Mouse (Mus musculus) cerebellum, postnatal 4 days (tissue): ENCODE data around the gene Pdlim1.
A peak's percentile ranks its signal among the peaks of the same experiment; 100 is the strongest.

Experiments used
- DNase-seq, 2 experiments: peaks; one replicate each; pipeline ENCODE4 v3.0.0; 2022; ENCODE audit warnings: low spot score in 2 of 2, mixed read lengths in 1 of 2

The Pdlim1 gene

DNA sequence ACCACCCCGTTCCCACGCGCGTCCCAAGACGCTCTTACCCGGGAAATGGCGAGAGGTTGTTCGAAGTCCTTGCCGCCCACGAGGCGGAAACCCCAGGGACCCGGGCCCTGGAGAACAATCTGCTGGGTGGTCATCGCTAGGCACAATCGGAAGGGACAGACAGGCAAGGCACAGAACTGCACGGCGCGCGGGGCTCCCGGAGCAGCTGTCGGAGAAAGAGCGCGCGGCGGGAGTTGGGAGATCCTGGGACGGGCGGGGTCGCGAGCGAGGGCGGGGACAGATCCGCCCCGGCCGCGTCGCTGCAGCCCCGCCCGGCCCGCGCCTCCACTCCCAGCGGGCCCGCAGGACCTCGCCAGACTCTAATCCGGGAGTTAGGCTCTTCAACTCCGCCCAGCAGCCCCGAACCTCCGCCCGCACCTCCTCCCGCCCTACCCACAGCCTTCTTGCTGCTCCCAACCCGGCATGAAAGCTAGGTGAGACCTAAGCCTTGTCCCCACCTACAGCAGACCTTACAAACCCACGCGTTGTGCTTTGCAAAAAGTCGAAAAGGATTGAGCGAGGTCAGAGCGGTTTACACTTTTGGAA lies at the start of gene Pdlim1:
Gene Pdlim1, minus strand, starts transcription at position 535 of the 585 bp plus-strand sequence.
- DNase-seq = peak in 1 of 2 experiments; percentile 39

DNA sequence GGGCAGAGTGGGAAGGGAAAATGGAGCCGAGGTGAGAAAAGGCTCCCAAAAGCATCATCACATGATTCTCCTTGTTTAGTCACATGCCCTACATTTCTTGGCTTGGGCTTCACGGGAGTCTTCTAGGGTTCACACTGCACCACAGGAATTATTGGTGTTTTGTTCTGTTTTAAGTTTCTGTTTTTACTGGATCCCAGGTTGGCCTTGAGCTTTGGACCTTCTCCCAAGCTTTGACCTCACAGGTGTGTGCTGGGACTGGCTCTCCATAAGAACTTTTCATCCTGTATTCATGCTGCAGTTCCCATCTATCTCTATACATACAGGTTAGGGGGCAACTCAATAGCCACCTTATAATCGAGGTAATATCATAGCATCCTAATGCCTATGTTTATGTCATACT lies 47.6 kb upstream of the Pdlim1 start:
- DNase-seq = no peak

DNA sequence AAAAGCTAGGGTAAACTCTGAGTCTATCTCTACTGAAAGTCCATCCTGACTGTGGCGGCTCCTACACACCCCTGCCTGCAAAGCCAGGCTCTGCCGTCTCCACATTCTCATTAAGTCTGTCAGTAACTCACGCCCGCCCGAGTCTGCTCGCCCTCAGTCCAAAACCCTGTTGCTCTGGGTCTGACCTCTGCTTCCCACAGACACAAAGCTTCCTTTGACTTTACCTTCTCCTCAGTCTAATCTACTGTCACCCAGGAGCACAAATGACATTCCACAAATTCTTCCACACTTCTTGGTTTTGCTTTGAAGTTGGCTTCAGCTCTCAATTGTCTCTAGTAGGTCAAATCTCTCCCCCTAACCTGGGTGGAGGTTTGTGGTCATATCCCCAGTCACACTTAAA lies 46.9 kb upstream of the Pdlim1 start:
- no peak for DNase-seq

DNA sequence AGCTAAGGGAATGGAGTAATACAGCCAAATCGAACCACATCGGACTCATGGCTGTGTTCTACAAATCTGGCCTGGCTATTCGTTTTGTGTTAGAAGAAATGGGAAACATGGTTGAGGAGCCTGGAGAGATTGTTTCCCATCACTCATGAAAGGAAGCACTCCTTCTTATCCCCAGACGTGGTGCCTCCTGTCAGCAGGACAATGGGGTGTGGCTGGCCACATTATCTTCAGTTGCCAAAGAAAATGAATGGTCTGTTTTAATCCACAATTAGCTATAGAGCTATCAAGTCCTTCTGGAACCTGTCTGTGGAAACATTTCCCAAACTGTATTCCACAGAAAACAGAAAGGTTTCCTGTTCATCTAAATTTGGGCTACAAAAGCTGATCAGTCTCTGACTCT lies 45.4 kb upstream of the Pdlim1 start:
- DNase-seq = no peak

DNA sequence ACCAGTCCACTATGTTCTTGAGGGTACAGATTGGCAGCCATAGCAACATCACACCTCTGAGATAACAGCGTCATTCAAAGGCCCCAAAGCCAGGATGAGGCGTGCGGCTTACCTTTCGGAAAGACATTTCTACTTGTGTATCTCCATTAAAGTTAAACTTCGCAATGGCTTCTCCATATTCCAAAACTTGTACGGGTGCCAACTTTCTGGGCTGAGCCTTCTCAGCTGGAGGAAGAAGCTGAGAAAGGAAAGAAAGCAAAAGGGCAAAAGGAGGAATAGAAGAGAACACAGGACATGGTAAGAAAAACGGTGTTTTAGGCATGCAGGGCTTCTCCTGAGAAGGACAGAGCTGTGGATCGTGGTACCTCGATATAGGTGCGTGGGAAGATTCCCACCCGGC lies 42.6 kb upstream of the Pdlim1 start:
- no peak for DNase-seq

DNA sequence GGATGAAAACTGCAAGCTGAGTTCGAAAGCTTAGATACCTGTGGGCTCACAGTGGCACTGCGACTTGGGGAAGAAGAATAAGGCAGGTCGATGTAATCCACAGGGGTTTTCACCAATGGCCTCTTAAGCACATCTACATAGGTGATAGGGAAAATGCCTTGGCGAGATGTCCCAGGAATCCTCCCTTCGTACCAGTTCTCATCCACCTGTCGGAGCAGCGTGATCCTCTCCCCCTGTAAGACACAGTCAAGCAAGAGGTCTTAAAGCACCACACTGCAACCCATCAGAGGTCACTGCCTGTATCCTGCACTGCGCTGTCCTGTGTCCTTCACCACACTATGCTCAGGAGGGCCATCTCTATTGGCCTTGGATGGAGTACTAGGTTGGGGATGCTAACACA lies 40.0 kb upstream of the Pdlim1 start:
- DNase-seq = no peak

DNA sequence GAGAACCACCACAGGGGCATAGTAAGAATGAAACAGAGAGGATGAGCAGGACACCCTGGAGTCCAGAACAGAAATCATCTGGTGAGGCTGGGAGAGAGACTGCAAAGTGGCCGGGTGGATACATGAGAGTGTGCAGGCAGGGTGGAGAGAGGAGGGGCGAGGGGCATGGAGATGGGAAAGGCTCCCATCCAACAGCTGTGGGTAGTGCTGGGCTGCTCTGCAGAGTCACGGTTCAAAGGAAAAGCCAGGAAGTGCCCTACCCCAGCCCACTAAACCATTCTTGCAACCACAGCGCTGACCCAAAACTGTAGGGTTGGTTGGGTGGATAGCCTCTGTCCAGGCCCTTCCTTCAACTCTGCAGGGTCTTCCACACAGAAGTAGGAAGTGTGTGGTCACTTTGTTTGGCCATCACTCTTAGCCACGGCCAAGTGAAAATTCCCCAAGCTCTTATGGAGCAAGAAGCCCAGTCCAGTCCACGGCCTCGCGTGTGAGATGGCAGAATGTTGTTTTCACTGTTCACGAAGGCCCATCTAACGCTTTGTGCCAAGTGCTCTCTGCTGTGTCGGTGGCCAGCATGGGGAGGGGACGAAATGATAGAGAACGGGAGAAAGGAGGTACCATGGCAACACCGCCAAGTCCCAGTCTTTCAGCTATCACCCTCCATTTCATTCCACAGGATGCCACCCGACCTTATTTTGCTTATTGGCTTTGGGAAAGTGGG lies 38.9 kb upstream of the Pdlim1 start:
- no peak for DNase-seq

DNA sequence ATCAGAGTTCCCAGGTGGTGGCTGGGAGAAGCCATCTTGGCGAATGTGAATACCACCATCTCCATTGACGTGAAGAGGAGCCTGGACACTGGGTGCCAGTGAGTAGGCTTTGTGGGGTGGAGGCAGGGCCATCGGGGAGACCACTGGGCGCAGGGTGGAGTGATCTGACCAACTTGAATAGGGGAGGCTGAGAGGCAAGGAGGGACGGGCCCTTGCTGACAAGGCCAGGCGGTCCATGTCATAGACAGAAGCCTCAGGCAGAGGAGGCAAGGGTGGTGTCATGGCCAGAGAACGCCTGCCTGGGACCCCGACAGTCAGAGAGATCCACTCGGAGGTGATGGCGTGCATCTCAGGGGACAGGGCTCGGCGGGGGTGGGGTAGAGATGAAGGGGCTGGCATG lies 38.3 kb upstream of the Pdlim1 start:
- DNase-seq = no peak

DNA sequence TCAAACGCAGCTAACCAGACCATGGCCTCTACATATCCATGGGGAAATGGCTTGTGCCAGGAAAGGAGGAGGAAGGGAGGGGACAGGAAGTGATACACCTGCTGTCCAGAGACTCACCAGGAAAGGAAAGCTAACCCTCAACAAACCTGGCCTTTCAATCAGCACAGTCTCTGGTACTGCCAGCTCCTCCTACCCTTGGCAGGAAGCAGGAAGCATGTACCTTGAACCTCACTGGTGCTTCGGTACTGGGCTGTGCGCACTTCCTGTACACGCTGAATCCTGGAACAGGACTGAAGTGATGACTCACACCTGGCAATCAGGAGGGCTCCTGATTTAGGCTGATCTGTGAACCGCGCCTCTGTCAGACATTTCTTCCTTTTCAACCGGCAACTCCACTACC lies 35.9 kb upstream of the Pdlim1 start:
- DNase-seq = no peak

DNA sequence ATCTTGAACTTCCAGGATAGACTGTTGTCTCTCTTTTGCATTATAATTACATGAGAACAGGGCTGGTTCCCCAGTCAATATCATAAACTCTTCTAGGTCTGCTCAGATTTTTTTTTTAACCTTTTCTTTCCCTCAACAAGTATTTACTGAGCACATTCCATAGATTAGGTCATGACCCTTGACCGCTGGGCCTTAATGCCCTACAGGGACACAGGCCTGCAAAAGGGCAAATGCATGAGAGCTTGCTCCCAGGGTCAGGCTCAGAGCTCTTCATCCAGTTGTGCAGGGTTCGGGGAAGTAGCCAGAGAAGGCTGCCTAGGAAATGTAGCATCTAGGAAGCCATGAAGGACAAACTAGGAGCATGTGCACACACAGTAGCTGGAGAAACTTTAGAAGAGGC lies 35.0 kb upstream of the Pdlim1 start:
- DNase-seq = no peak

DNA sequence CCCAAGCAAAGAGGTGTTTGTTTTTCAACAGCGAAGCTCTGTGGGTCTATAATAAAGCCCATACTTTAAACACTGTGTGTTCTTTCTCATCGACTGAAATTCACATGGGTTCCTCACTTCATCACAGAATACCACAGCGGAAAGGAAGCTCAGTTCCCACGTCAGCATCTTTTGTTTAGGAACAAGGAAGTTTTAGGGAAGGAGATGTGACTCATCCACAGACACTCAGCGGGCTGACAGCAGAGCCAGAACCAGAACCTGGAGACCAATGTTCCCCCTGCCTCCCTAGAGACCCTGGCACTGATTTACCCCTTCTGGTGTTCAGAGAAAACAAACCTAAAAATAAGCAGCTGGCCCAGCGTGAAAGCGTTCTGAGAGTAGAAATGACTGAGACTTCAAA lies 33.8 kb upstream of the Pdlim1 start:
- DNase-seq = no peak

DNA sequence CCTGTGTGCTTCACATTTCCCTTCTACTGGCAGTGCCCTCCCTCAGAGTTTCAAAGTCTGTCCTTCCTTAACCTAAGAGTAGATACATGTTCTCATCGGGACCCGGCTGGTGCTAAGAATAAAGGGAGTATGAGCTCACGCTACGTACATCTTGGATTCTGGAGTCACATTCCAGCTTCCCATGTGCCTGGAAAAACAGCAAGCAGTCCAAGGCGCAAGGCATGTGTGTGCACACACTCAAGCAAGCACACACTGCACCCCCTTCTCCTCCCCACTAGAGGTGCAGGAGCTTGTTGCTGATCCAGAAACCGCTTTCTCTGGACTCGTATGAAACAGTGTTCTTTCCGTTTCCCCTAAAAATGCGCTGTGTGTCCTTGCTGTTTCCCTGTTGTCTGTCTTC lies 31.3 kb upstream of the Pdlim1 start:
- no peak for DNase-seq

DNA sequence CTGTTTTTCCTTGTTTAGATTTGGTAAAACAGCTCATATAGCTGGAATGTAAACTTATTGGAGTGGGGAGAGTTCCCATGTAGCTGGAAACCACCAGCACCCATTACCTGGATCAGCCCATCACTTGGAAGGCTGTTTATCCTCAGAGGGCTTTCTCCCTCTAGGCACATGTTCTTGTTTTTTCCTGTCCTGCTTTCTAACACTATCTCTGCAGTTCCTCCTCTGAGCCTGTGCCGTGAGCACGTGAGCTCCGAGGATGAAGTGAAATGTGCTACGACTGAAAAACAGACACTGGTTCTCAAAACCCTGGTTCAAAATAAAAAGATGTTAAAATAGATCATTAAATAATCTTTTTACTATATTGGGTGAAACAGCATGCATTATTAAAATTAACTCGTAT lies 30.8 kb upstream of the Pdlim1 start:
- DNase-seq = no peak

DNA sequence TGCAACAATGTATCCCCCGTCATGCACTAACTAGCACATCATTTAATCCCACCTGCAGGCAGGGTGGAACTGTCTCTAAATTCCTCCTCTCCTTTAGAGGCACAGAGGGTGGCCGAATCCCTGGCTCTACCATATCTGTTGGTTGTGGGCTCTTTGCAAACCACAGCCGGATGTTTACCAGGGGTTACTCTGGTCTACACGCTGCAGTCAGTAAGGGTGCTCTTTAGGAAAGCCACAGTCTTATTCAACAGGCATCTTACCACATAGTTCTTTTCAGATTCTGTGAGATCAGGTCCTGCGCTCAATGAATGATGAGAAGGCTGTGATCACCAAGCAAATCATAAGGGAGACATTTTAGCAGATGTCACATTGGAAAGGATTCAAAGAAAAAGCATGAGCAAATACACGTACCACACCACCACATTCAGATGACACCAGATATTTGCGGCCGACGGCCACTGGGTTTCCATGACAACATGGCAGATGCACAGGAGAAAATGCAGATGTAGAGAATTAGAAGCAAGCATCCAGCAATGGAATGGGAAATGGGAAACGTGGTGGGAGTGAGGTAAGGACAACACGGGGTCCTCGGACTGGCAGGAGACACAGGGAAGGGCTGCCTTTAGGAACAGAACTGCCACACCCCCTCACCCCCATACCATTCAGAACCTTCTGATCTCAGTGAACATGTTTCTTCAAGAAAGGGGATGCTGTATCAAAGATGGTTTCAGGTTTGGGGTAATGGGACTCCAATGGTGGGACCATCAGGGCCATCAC lies 28.5 kb upstream of the Pdlim1 start:
- DNase-seq = no peak

DNA sequence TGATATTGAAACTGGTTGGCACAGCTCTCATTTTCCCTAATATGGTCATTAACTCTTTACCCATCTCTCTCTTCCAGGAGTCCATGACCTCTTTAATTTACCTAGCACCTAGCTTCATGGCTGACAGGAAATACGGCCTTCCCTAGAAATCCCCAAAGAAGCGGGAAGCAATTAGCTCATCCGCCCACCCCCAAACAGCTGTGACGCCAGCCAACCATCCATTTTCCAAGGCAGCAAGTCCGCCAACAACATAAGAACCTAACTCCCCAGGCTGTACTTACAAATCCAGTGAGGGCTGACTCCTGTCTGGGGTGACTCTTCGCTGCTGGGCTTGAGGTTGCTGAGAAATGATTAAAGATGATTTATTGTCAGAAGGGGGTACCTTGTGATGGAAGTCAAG lies 27.5 kb upstream of the Pdlim1 start:
- no peak for DNase-seq

DNA sequence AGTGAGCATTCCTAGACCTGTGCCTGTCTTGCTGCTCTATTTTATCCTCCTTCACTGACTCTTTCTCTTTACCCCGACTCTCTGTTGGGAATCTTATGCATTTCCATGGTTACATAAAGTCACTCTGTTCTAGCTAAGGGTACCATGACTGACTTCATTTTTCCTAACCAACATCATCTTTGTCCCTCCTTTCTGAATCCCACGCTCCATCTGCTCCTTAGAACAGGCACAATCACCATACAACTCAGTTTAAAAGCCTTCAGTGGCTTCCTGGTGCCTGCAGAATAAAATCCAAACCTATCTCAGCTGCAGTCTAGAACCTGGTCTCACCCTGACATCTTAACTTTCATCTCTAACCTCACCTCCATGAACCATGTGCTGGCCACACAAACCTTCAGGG lies 26.9 kb upstream of the Pdlim1 start:
- DNase-seq = no peak

DNA sequence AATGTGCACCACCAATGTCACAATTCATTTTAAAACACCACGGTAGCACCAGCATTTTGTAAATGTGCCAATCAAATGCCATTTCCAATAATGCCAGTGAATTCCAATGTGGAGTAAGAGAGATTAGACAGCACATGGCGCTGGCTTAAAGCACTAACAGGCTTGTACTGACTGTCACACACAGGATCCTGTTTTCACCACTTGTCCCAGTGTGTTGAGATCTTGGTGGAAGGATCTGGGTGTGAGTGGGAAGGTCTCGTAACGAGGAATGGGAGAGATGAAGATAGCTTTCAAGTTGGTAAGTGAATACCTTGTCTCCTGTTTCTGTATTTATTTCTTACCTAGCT lies 26.1 kb upstream of the Pdlim1 start:
- no peak for DNase-seq

DNA sequence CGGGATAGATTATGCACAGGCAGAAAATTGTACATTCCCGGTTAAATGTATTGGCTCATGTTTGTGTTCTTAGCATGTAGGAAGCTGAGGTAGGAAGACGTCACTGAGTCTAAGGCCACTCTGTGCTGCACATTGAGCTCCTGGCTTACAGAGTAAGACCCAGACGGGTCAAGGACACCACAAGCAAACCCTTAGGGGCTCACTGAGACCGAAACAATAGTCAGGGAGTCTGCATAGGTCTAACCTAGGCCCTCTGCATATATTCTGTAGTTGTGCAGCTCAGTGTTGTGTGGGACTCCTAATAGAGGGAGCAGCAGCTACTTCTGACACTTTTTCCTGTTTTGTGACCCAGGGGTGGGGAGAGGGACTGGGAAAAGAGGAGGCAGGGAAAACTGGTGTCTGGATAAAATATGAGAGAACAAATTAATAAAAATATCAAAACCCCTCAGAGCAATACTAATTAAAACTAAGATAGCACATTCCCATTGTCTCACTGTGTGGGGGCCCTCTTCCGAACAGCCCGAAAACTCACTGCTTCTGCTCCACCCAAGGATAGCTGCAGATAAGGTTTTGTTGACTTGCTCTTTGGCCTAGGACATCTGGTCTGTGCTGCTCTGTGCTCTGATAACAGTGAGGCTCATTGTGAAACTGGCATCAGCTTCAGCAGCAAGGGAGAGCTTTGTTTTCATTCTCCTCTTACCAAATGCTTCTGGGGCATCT lies 25.6 kb upstream of the Pdlim1 start:
- no peak for DNase-seq

DNA sequence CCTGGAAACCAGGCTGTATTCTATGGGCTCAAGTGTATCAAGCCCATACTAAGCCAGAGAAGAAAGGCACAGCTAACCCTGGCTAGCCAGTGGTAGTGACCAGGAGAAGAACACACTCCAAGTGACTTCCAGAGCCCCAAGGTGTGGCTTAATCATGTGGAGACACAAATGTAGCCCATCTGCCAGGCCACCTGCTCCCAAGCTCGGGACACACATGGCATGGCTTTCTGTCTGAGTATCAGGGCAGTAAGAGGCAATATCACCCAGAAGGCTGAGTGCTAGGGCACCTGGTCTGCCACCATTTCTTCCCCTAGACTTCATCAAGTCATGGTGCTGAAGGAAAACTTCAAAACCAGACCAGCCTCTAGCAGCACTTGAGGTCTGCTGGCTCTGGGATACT lies 22.6 kb upstream of the Pdlim1 start:
- DNase-seq = no peak

DNA sequence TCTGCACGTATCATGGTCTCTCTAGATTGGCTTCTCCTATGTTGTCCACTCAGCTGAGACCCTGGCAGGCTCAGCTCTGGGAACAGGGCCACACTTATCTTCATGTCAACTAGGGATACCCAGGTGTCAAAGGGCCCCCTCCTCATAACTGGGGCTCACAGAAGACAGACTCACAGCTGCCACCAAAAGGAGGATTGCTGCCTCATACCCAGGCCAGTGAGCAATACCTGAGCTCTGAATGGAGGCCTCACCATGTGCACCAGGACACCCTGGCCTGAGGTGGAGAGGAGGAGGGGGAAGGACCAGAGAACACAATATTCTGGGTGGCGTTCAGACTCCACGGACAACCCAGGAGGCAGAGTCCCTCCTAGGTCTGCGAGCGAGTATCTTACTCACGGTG lies 22.1 kb upstream of the Pdlim1 start:
- DNase-seq = no peak

DNA sequence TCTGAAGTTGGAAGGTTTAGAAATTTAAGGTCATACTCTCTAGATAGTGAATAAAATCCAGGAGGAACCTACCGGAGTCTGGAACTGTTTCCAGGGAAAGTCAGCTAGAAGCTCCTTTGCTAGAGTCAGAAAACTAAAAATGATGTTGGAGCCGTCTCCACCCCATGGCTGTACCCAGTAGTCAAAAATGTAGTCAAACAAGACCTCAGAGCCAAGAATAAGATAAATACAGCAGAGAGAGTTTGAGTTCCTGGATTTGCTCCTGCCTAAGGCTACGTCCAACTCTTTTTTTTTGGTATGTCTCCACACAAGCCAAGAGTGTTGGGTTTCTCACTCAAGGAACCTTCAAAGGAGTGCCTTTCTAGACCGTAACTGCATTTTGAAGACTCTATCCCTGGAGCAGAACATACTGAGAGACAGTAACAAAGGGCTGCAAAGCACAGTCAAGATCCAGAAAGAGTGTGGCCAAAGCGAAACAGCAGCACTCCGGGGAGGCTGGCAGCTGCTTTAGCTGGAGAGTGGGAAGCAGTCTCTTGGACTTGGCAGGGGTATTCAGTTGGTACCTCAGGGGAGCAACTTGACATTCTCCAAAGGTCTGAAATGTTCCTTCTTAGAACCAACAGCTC lies 18.6 kb upstream of the Pdlim1 start:
- no peak for DNase-seq

DNA sequence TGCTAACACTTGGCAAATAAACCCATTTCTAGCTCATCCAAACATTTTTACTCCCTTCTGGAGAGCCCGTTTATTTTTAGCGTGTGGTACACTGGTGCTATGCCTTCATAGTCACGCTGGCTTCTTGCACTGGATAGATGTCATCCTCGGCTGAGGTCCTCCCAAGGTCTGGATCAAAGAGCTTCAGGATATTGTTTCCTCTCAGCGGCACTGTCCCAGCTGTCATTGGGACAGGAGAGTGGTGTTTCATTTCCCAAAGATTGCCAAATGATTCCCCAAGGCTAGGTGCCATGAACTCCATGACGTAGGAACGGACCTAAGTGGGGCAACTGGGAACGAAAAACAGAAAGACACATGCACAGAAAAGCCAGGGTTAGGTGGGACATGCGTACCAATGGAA lies 16.8 kb upstream of the Pdlim1 start:
- no peak for DNase-seq
